Comparison of ENCODE assay signal across 27 mouse cellular contexts in the genomic region with DNA sequence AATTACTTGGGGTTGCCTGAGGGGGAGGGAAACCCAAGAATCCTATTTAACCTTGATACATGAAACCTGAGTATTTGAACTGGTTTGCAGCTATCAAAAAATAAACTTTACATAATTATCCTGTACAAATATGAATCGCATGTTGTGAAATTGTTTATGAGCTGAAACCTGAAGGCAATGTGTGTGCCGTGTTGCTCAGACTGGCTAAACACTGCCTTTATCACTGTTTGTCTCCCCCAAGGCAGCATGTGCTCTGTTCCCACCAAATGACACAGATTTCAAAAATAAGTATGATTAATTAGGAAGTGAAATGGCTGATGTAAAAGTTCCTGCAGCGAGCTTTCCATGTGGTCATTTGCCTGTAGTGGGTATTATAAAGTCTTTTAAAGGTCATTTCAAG. TPM values are rescaled to one million over a fixed set of nuclear protein-coding genes. Genes with fewer than 3 reads are reported as not detected.
DNase-seq lines count a peak whose midpoint lies in the region; ATAC-seq and TF ChIP-seq lines count a peak whose summit lies in the region.
"Had no signal": no experiment of that assay in that cellular context is flagged by ENCODE, and none has a peak within 500 bp of the region (broad histone marks: within the 10 kb centered on the region; RNA-seq: fewer than 3 reads in every experiment).

No protein-coding gene starts in this region.

- no peak for TF ChIP-seq EP300 in stomach, postnatal 0 days (optimal IDR thresholded peaks at IDR 0.05)

- no peak overlapping the region for H3K9ac ChIP-seq in intestine, embryonic 15.5 days
- H3K9ac ChIP-seq in intestine, postnatal 0 days (ENCODE audit: low read depth, low read length), result no peak overlapping the region
- no peak overlapping the region for H3K9ac ChIP-seq in stomach, embryonic 15.5 days
- H3K9ac ChIP-seq in stomach, postnatal 0 days (ENCODE audit: low read length), result no peak overlapping the region
- H3K9ac ChIP-seq in midbrain, embryonic 15.5 days, result no peak overlapping the region
- H3K9ac ChIP-seq: embryonic facial prominence, embryonic 13.5 days; embryonic facial prominence, embryonic 15.5 days; forebrain, embryonic 12.5 days had no signal

- peak; percentile 36; the same call in 1 of the 2 replicates for ATAC-seq in intestine, embryonic 15.5 days
- no peak for ATAC-seq in intestine, postnatal 0 days
- peak; percentile 65; the same call in 1 of the 2 replicates for ATAC-seq in stomach, embryonic 15.5 days (ENCODE audit: insufficient read depth, low FRiP score, low read depth)
- ATAC-seq in stomach, postnatal 0 days (ENCODE audit: low FRiP score, low TSS enrichment), result no peak
- no peak for ATAC-seq in midbrain, embryonic 15.5 days (replicated peaks)
- ATAC-seq: activated CD4-positive, CD25-positive, alpha-beta regulatory T cell, adult 4 months; CD4-positive, CD25-positive, alpha-beta regulatory T cell, adult 4 months; forebrain, embryonic 14.5 days; forebrain, embryonic 16.5 days; Patski had no signal

- no peak for DNase-seq in stomach, postnatal 0 days (ENCODE audit: low spot score)
- DNase-seq: adrenal gland, adult 8-10 months; adrenal gland, postnatal 14 days; adrenal gland, postnatal 36 days; B cell, adult 2 months; cerebellum, adult 11-12 months; cerebellum, adult 2 months; cerebellum, adult 9-10 months; cerebellum, postnatal 14 days; cerebellum, postnatal 36 days; embryo, embryonic 11 days had no signal

- no peaks in the 10 kb centered on the region for H3K27me3 ChIP-seq in intestine, embryonic 15.5 days (replicated peaks)
- no peaks in the 10 kb centered on the region for H3K27me3 ChIP-seq in intestine, postnatal 0 days (replicated peaks; ENCODE audit: control insufficient read depth, insufficient read depth, low read length)
- H3K27me3 ChIP-seq in stomach, embryonic 15.5 days (replicated peaks), result no peaks in the 10 kb centered on the region
- no peaks in the 10 kb centered on the region for H3K27me3 ChIP-seq in stomach, postnatal 0 days (ENCODE audit: control insufficient read depth, insufficient read depth, low read length)
- H3K27me3 ChIP-seq in midbrain, embryonic 15.5 days (replicated peaks), result no peaks in the 10 kb centered on the region
- H3K27me3 ChIP-seq: CH12.LX; embryonic facial prominence, embryonic 15.5 days; forebrain, embryonic 12.5 days had no signal

- no peaks in the 10 kb centered on the region for H3K36me3 ChIP-seq in intestine, embryonic 15.5 days
- no peaks in the 10 kb centered on the region for H3K36me3 ChIP-seq in intestine, postnatal 0 days (ENCODE audit: control insufficient read depth, insufficient read depth)
- H3K36me3 ChIP-seq in stomach, embryonic 15.5 days, result no peaks in the 10 kb centered on the region
- H3K36me3 ChIP-seq in stomach, postnatal 0 days (ENCODE audit: control insufficient read depth, insufficient read depth, low read length), result no peaks in the 10 kb centered on the region
- H3K36me3 ChIP-seq in midbrain, embryonic 15.5 days (replicated peaks), result no peaks in the 10 kb centered on the region
- H3K36me3 ChIP-seq: embryonic facial prominence, embryonic 13.5 days; embryonic facial prominence, embryonic 15.5 days; forebrain, embryonic 10.5 days; forebrain, embryonic 12.5 days; G1E had no signal

- no peak for TF ChIP-seq CTCF in intestine, postnatal 0 days (IDR thresholded peaks at IDR 0.05; ENCODE audit: low read depth)
- no peak for TF ChIP-seq CTCF in stomach, postnatal 0 days (IDR thresholded peaks at IDR 0.05; ENCODE audit: low read depth)

- no peak overlapping the region for H3K27ac ChIP-seq in intestine, embryonic 15.5 days
- H3K27ac ChIP-seq in intestine, postnatal 0 days (ENCODE audit: low read depth, low read length), result no peak overlapping the region
- H3K27ac ChIP-seq in stomach, embryonic 15.5 days, result no peak overlapping the region
- H3K27ac ChIP-seq in stomach, postnatal 0 days (replicated peaks), result no peak overlapping the region
- H3K27ac ChIP-seq in midbrain, embryonic 15.5 days, result no peak overlapping the region
- H3K27ac ChIP-seq: embryonic facial prominence, embryonic 13.5 days; embryonic facial prominence, embryonic 15.5 days; forebrain, embryonic 10.5 days; forebrain, embryonic 12.5 days had no signal

- no peaks in the 10 kb centered on the region for H3K4me1 ChIP-seq in intestine, embryonic 15.5 days (replicated peaks)
- no peaks in the 10 kb centered on the region for H3K4me1 ChIP-seq in intestine, postnatal 0 days (replicated peaks; ENCODE audit: control insufficient read depth, insufficient read depth, low read length)
- H3K4me1 ChIP-seq in stomach, embryonic 15.5 days, result no peaks in the 10 kb centered on the region
- no peaks in the 10 kb centered on the region for H3K4me1 ChIP-seq in stomach, postnatal 0 days (replicated peaks; ENCODE audit: control insufficient read depth, insufficient read depth)
- H3K4me1 ChIP-seq in midbrain, embryonic 15.5 days, result no peaks in the 10 kb centered on the region
- H3K4me1 ChIP-seq: embryonic facial prominence, embryonic 13.5 days; embryonic facial prominence, embryonic 15.5 days; forebrain, embryonic 12.5 days had no signal

- no peak overlapping the region for H3K4me3 ChIP-seq in intestine, embryonic 15.5 days (replicated peaks)
- no peak overlapping the region for H3K4me3 ChIP-seq in intestine, postnatal 0 days (ENCODE audit: low read depth, low read length)
- no peak overlapping the region for H3K4me3 ChIP-seq in stomach, embryonic 15.5 days (replicated peaks)
- H3K4me3 ChIP-seq in stomach, postnatal 0 days (ENCODE audit: low read depth, low read length), result no peak overlapping the region
- no peak overlapping the region for H3K4me3 ChIP-seq in midbrain, embryonic 15.5 days
- H3K4me3 ChIP-seq: embryonic facial prominence, embryonic 13.5 days; embryonic facial prominence, embryonic 15.5 days; erythroblast, embryonic 14.5 days; forebrain, embryonic 10.5 days; forebrain, embryonic 12.5 days had no signal

- H3K4me2 ChIP-seq in intestine, embryonic 15.5 days (replicated peaks), result no peak overlapping the region
- no peak overlapping the region for H3K4me2 ChIP-seq in intestine, postnatal 0 days (replicated peaks; ENCODE audit: low read depth)
- H3K4me2 ChIP-seq in stomach, embryonic 15.5 days, result no peak overlapping the region
- H3K4me2 ChIP-seq in stomach, postnatal 0 days (replicated peaks; ENCODE audit: low read depth), result no peak overlapping the region
- H3K4me2 ChIP-seq in midbrain, embryonic 15.5 days, result no peak overlapping the region
- H3K4me2 ChIP-seq: embryonic facial prominence, embryonic 13.5 days; embryonic facial prominence, embryonic 15.5 days; forebrain, embryonic 12.5 days had no signal

- no peaks in the 10 kb centered on the region for H3K9me3 ChIP-seq in intestine, embryonic 15.5 days
- no peaks in the 10 kb centered on the region for H3K9me3 ChIP-seq in intestine, postnatal 0 days (ENCODE audit: control insufficient read depth)
- H3K9me3 ChIP-seq in stomach, embryonic 15.5 days, result no peaks in the 10 kb centered on the region
- no peaks in the 10 kb centered on the region for H3K9me3 ChIP-seq in stomach, postnatal 0 days (ENCODE audit: control insufficient read depth, low read length)
- no peaks in the 10 kb centered on the region for H3K9me3 ChIP-seq in midbrain, embryonic 15.5 days
- H3K9me3 ChIP-seq: embryonic facial prominence, embryonic 13.5 days; embryonic facial prominence, embryonic 15.5 days; forebrain, embryonic 10.5 days; forebrain, embryonic 12.5 days; G1E had no signal

- 69% methylated on average over 3 of the region's 3 CpGs for WGBS in intestine, embryonic 15.5 days
- 57% methylated on average over 3 of the region's 3 CpGs for WGBS in intestine, postnatal 0 days
- 48% methylated on average over 3 of the region's 3 CpGs for WGBS in stomach, embryonic 15.5 days
- 58% methylated on average over 3 of the region's 3 CpGs for WGBS in stomach, postnatal 0 days
- WGBS in midbrain, embryonic 15.5 days, result 87% methylated on average over 3 of the region's 3 CpGs

RNA-seq across cellular contexts. Expression of gene Ptf1a, which starts 44.8 kb away (rescaled TPM):
- polyA plus RNA-seq in intestine, embryonic 15.5 days (2015; fragmentation: Nextera tagmentation; extraction: Ambion mirVana), result 10.8 and 17.9 TPM in 2 replicates
- not detected in 2 replicates for polyA plus RNA-seq in intestine, postnatal 0 days (2015; fragmentation: Nextera tagmentation; extraction: Ambion mirVana)
- 27.9 and 39.8 TPM in 2 replicates for polyA plus RNA-seq in stomach, embryonic 15.5 days (2015; fragmentation: Nextera tagmentation; extraction: Ambion mirVana)
- polyA plus RNA-seq in stomach, postnatal 0 days (2015; fragmentation: Nextera tagmentation; extraction: Ambion mirVana), result 0.48 and 0.82 TPM in 2 replicates
- 0.26 and 0.49 TPM in 2 replicates for polyA plus RNA-seq in midbrain, embryonic 15.5 days (2015; fragmentation: Nextera tagmentation; extraction: Ambion mirVana)
- polyA plus RNA-seq: activated CD4-positive, CD25-positive, alpha-beta regulatory T cell, adult 4 months; CD4-positive, CD25-positive, alpha-beta regulatory T cell, adult 4 months; embryonic facial prominence, embryonic 13.5 days; embryonic facial prominence, embryonic 15.5 days; erythroblast, embryonic 14.5 days; forebrain, embryonic 10.5 days; forebrain, embryonic 16.5 days; G1E; Patski had no signal

Comparison
In these comparisons a context has a peak if more than half of its experiments do, and no peak if none do; other contexts are left out.
1. ATAC-seq: peak in intestine, embryonic 15.5 days (single experiment) and stomach, embryonic 15.5 days (single experiment); none in intestine, postnatal 0 days (single experiment), stomach, postnatal 0 days (single experiment) and midbrain, embryonic 15.5 days (single experiment).